Mouse (Mus musculus): ENCODE measurements around the gene Rpl22. TPM values are rescaled to one million over a fixed set of nuclear protein-coding genes. Genes with fewer than 3 reads are reported as not detected.

Gene Rpl22
- polyA plus RNA-seq, 1 experiment from 2014 or later: 377 TPM

GRCm38 (mm10) chr4:152345120-152345889, 19.8 kb downstream of the Rpl22 start:
- H3K4me1 ChIP-seq: peaks cover 18% of the 10 kb centered on the region; the same call in 1 of the 2 replicates
- no peaks in the 10 kb centered on the region for H3K9me3 ChIP-seq
- ATAC-seq (ENCODE audit: insufficient read depth, low FRiP score, low read depth): 0 out of 2 replicates have a peak, but pooled peaks have one; percentile 12
- no peaks in the 10 kb centered on the region for H3K36me3 ChIP-seq
- no peak overlapping the region for H3K9ac ChIP-seq
- no peak overlapping the region for H3K4me2 ChIP-seq
- 38% methylated on average over 7 of the region's 7 CpGs for WGBS
- no peak overlapping the region for H3K4me3 ChIP-seq (replicated peaks)
- H3K27ac ChIP-seq: no peak overlapping the region
- H3K27me3 ChIP-seq (replicated peaks): peaks cover 40% of the 10 kb centered on the region

GRCm38 (mm10) chr4:152349837-152350381, 24.4 kb downstream of the Rpl22 start:
- WGBS: 3% methylated on average over 17 of the region's 17 CpGs
- H3K36me3 ChIP-seq: no peaks in the 10 kb centered on the region
- no peak for ATAC-seq (ENCODE audit: insufficient read depth, low FRiP score, low read depth)
- H3K27ac ChIP-seq: no peak overlapping the region
- H3K4me2 ChIP-seq: no peak overlapping the region
- no peaks in the 10 kb centered on the region for H3K9me3 ChIP-seq
- peaks cover 31% of the 10 kb centered on the region for H3K27me3 ChIP-seq (replicated peaks)
- H3K4me3 ChIP-seq (replicated peaks): no peak overlapping the region
- H3K4me1 ChIP-seq: peaks cover 8% of the 10 kb centered on the region; the same call in 1 of the 2 replicates
- no peak overlapping the region for H3K9ac ChIP-seq

GRCm38 (mm10) chr4:152350722-152351421, 25.3 kb downstream of the Rpl22 start:
- Histone ChIP-seq H3K4me1 (no peaks in the 10 kb centered on the region), H3K9me3 (no peaks in the 10 kb centered on the region), H3K9ac (no peak overlapping the region), H3K4me3 (replicated peaks) (no peak overlapping the region), H3K36me3 (no peaks in the 10 kb centered on the region), H3K4me2 (no peak overlapping the region), H3K27me3 (replicated peaks) (peaks cover 31% of the 10 kb centered on the region), H3K27ac (no peak overlapping the region)
- WGBS: 18% methylated on average over 8 of the region's 8 CpGs
- ATAC-seq (ENCODE audit: insufficient read depth, low FRiP score, low read depth): no peak

GRCm38 (mm10) chr4:152351422-152352305, 26.1 kb downstream of the Rpl22 start:
- Histone ChIP-seq H3K9ac (no peak overlapping the region), H3K27me3 (replicated peaks) (peaks cover 27% of the 10 kb centered on the region), H3K36me3 (no peaks in the 10 kb centered on the region), H3K4me2 (no peak overlapping the region), H3K4me1 (no peaks in the 10 kb centered on the region), H3K27ac (no peak overlapping the region), H3K4me3 (replicated peaks) (no peak overlapping the region), H3K9me3 (no peaks in the 10 kb centered on the region)
- 11% methylated on average over 14 of the region's 14 CpGs for WGBS
- no peak for ATAC-seq (ENCODE audit: insufficient read depth, low FRiP score, low read depth)

- H3K27me3 ChIP-seq (replicated peaks): peaks cover 21% of the 10 kb centered on the region
- H3K4me3 ChIP-seq (replicated peaks): no peak overlapping the region
- H3K4me1 ChIP-seq: no peaks in the 10 kb centered on the region
- no peak overlapping the region for H3K4me2 ChIP-seq
- no peaks in the 10 kb centered on the region for H3K36me3 ChIP-seq
- ATAC-seq (ENCODE audit: insufficient read depth, low FRiP score, low read depth): no peak
- WGBS: 74% methylated on average over 14 of the region's 14 CpGs
- no peak overlapping the region for H3K27ac ChIP-seq
- H3K9ac ChIP-seq: no peak overlapping the region
- no peaks in the 10 kb centered on the region for H3K9me3 ChIP-seq
These were observed 28.5 kb downstream of the Rpl22 start for GRCm38 (mm10) chr4:152353886-152354637.

GRCm38 (mm10) chr4:152355672-152356071, 30.1 kb downstream of the Rpl22 start:
- peaks cover 2% of the 10 kb centered on the region; the same call in 1 of the 2 replicates for H3K4me1 ChIP-seq
- H3K27me3 ChIP-seq (replicated peaks): peaks cover 24% of the 10 kb centered on the region
- H3K9ac ChIP-seq: no peak overlapping the region
- no peak overlapping the region for H3K27ac ChIP-seq
- no peaks in the 10 kb centered on the region for H3K36me3 ChIP-seq
- 73% methylated on average over 7 of the region's 7 CpGs for WGBS
- H3K4me2 ChIP-seq: no peak overlapping the region
- no peaks in the 10 kb centered on the region for H3K9me3 ChIP-seq
- no peak for ATAC-seq (ENCODE audit: insufficient read depth, low FRiP score, low read depth)
- no peak overlapping the region for H3K4me3 ChIP-seq (replicated peaks)

GRCm38 (mm10) chr4:152359700-152360099, 34.2 kb downstream of the Rpl22 start:
- no peaks in the 10 kb centered on the region for H3K9me3 ChIP-seq
- H3K27ac ChIP-seq: no peak overlapping the region
- no peak overlapping the region for H3K9ac ChIP-seq
- peaks cover 8% of the 10 kb centered on the region; the same call in 1 of the 2 replicates for H3K4me1 ChIP-seq
- no peaks in the 10 kb centered on the region for H3K36me3 ChIP-seq
- WGBS: 7% methylated on average over 11 of the region's 11 CpGs
- no peak overlapping the region for H3K4me2 ChIP-seq
- H3K4me3 ChIP-seq (replicated peaks): no peak overlapping the region
- no peak for ATAC-seq (ENCODE audit: insufficient read depth, low FRiP score, low read depth)
- peaks cover 18% of the 10 kb centered on the region for H3K27me3 ChIP-seq (replicated peaks)

- Histone ChIP-seq H3K9ac (no peak overlapping the region), H3K4me3 (replicated peaks) (peak overlapping the region; percentile 16; the same call in 1 of the 2 replicates), H3K27me3 (replicated peaks) (peaks cover 18% of the 10 kb centered on the region), H3K27ac (no peak overlapping the region), H3K36me3 (no peaks in the 10 kb centered on the region), H3K9me3 (no peaks in the 10 kb centered on the region), H3K4me2 (peak overlapping the region; percentile 42), H3K4me1 (peaks cover 8% of the 10 kb centered on the region; the same call in 1 of the 2 replicates)
- peak; percentile 67 for ATAC-seq (ENCODE audit: insufficient read depth, low FRiP score, low read depth)
- 2% methylated on average over 23 of the region's 24 CpGs for WGBS
These were observed 35.3 kb downstream of the Rpl22 start for GRCm38 (mm10) chr4:152360855-152361254.

GRCm38 (mm10) chr4:152362180-152362579, 36.6 kb downstream of the Rpl22 start:
- ATAC-seq (ENCODE audit: insufficient read depth, low FRiP score, low read depth): no peak
- no peak overlapping the region for H3K9ac ChIP-seq
- WGBS: 47% methylated on average over 9 of the region's 9 CpGs
- H3K27ac ChIP-seq: no peak overlapping the region
- peaks cover 18% of the 10 kb centered on the region for H3K27me3 ChIP-seq (replicated peaks)
- H3K9me3 ChIP-seq: no peaks in the 10 kb centered on the region
- no peaks in the 10 kb centered on the region for H3K36me3 ChIP-seq
- H3K4me1 ChIP-seq: peaks cover 8% of the 10 kb centered on the region; the same call in 1 of the 2 replicates
- no peak overlapping the region for H3K4me2 ChIP-seq
- no peak overlapping the region for H3K4me3 ChIP-seq (replicated peaks)

- no peak for ATAC-seq (ENCODE audit: insufficient read depth, low FRiP score, low read depth)
- no peak overlapping the region for H3K4me3 ChIP-seq (replicated peaks)
- peaks cover 12% of the 10 kb centered on the region for H3K27me3 ChIP-seq (replicated peaks)
- H3K36me3 ChIP-seq: no peaks in the 10 kb centered on the region
- H3K4me2 ChIP-seq: no peak overlapping the region
- WGBS: 70% methylated on average over 7 of the region's 7 CpGs
- no peak overlapping the region for H3K27ac ChIP-seq
- H3K9ac ChIP-seq: no peak overlapping the region
- H3K4me1 ChIP-seq: peaks cover 8% of the 10 kb centered on the region; the same call in 1 of the 2 replicates
- no peaks in the 10 kb centered on the region for H3K9me3 ChIP-seq
These were observed 39.7 kb downstream of the Rpl22 start for GRCm38 (mm10) chr4:152365228-152365627.

Data from stomach, embryonic 15.5 days (tissue).